Mouse (Mus musculus) c-Kit-negative CD71-positive TER-119-positive erythroid progenitor cells, embryonic 14.5 days (primary cell): ENCODE data around the gene Rbm15b.

Source experiments
- DNase-seq: peaks from one replicate; pipeline ENCODE4 v3.0.0-alpha.2; 2013; ENCODE audit warnings: low read depth, low spot score

Rbm15b gene

GRCm38 (mm10) chr9:106886828-106887702 lies at the start of gene Rbm15b:
Gene Rbm15b (minus strand): TSS chr9:106887428.
- peak; percentile 98 for DNase-seq

DNA sequence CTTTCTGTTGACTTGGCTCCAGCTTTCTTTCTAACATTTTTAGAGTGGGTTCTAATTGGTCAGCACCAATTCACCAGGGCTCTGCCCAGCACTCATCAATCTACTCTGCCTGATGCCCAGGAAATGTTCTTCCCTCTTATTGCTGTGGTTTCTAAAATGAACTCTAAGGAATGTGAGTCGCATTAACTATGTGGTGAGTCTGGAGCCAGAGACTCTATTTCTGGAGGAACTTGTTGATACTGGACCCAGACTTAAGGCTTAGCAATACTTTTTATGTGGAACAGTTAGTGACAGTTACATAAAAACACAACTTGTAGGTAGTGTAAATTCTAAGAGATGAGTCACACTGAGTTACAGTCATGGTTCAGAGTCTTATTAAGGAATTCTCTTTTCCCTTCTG lies 47.8 kb upstream of the Rbm15b start:
- no peak for DNase-seq

DNA sequence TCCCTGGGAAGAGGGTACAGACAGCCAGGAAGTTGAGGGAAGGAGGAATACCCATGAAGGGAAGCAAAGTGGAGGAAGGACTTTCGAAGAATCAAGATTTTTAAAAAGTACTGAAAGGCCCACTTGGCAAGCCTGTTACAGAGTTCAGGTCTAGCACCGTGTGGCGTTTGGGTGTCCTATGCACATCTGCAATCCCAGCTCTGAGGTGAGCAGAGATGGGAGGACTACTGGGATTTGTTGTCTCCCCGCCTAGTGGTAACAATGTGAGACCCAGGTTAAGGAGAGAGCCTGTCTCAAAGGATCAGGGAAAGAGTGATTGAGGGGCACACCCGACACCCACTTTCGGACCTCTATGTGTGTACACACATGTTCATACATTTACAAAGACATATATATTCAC lies 27.6 kb upstream of the Rbm15b start:
- DNase-seq: no peak

DNA sequence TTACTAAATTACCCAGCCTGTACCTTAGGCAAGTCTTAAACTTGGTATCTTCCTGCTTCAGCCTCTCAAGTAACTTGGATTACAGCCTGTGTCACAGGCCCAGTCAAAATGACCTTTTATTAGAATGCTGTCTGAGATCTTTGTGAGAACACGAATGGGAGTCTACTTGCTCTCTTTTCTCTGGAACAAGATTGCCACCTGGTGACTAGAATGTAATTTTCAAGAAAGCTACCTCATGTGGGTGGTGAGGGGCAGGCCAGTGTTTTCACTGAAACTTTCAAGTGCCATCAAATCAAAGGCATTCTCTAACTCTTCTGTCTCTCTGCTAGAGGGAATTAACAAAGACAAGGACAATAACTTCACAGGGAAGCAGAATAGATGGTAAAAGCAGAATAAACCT lies 26.5 kb upstream of the Rbm15b start:
- DNase-seq: no peak

GRCm38 (mm10) chr9:106911624-106912023 lies 24.4 kb upstream of the Rbm15b start:
- DNase-seq: no peak

GRCm38 (mm10) chr9:106908715-106909114 lies 21.5 kb upstream of the Rbm15b start:
- DNase-seq: no peak

GRCm38 (mm10) chr9:106908174-106908573 lies 20.9 kb upstream of the Rbm15b start:
- DNase-seq: no peak

DNA sequence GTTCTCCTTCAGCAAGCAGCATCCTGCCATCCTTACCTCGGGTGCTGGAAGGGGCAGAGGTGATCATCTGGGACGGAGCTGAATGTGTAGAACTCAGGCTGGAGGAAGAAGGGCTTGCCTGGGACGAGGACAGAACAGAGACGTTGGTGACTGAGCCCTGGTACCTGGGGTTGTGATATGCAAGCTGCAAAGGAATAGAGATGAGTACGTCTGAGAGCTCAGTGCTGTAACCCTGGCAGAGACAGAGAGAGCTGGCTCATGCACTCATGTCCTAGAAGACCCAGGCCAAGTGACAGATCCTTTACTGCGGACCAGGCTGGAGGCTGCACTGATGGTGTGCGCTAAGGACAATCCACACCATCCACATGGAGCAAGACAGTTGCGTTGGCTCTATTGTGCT lies 19.4 kb upstream of the Rbm15b start:
- no peak for DNase-seq

DNA sequence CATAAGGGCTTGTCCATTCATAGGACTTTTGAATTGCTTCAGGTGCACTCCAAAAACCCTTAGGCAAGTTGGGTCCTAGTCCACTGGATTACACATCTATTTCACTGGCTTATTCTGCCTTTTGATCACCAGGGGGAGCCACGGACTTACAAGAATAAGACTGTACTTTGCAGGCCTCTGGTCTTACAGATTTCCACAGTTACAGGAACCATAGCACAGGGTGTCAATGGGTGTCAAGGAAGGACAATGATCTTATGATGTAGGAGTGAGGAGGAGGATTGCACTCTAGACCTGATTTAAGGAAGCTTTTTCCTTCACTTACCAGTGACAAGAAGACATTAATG lies 16.5 kb upstream of the Rbm15b start:
- DNase-seq: no peak

DNA sequence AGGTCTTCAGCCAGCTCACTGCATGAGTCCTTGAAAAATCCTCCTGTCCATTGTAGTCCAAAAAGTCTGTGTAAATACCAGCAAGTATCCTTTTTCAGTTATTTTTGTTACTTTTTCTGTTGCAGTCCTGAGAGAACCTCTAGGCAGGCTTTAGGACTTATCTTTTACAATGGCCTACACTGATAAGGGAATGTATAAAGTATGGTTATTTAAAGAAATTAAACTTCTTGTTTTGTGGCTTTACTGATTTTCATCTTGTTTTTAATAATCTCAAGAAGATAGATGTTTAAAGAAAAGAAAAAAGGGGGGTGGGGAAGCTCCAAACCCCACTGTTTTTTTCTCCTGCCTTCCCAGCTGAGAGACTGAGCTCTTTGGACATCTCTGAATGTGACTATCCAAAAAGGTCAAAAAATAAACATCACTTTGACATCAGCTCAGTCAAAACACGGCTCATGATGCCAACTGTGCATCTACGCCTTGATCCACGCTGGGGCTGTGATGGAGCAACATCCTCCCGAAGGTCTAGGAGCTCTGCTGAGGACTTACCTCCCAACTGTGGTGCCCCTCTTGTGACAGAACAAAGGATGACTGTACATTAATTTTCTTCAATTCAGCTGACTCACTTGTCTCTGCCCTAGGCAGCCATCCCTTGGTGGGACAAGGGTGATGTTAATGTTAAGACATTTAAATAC lies 16.0 kb upstream of the Rbm15b start:
- no peak for DNase-seq

DNA sequence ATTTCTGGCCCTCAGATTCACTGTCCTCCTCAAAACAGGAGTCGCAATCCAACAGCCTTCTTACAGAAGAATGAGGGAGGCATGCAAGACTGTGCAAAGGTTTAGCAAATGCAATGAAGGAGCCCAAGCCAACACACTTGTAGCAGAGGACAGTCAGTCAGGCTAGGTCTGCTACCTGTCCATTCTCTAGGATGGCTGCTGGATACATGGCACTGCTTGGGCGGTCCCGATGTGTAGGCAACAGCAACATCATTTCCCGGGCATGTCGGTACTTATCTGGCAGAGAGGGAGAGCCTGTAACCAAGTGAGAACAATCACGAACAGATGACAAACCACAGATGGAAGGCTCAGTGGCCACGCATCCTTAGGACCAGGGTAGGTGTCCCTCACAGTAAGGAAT lies 14.4 kb upstream of the Rbm15b start:
- DNase-seq: no peak

GRCm38 (mm10) chr9:106898901-106899300 lies 11.7 kb upstream of the Rbm15b start:
- no peak for DNase-seq

DNA sequence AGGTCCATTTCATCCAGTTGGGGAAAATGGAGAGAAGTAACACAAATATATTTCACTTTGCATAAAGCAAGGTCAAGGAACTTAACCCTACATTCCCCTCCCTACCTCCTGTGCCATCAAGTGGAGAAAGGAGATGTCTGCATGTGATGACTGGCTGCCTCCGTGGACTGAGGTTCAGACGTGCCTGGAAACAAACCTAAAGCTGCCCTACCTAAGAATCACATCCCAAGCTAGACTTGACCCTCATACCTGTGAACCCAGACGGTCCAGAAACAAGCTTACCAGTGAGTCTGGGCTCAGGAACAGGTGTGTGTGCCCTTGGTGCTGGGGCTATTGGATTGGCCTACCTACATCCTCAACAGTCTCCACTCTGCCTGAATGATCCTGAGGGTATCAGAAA lies 6.1 kb upstream of the Rbm15b start:
- DNase-seq: no peak

- DNase-seq: no peak
Measured at GRCm38 (mm10) chr9:106892552-106892875, 5.3 kb upstream of the Rbm15b start.

DNA sequence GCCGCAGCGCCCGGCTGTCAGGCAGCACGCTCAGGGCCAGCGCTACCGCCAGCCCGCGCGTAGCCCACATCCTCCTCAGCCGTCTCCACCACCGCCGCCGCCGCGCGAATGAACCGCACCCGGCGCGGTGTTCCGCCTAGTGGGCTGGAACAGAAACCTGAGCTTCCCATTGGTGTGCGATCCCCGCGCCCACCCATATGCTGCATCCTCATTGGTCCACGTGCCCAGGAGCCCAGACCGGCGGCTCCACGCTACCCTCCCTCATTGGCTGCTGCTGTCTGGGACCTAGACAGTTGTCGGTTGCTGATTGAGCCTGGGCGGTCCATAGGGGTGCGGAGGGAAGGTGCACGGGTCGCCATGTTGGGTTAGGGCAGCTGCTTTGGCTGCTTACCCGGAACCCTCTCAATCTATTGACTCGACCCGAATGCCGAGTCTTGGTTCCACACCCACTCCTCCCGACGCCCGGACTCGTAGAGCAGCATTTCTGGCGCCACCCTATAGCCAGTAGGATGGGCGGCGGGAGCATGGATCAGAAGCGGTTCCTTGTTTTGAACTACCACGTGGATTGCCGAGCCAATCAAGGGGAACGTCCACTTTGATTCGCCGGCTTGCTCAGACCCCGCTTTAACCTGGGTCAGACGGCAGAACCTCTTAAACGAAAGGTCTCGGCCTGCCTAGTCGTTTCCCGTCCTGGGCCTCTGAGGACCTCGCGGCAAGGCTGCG lies 4.8 kb upstream of the Rbm15b start, which contains the start of gene Manf:
TSS of gene Manf (minus strand) at position 151 of the 723 bp plus-strand sequence.
- peak; percentile 97 for DNase-seq

DNA sequence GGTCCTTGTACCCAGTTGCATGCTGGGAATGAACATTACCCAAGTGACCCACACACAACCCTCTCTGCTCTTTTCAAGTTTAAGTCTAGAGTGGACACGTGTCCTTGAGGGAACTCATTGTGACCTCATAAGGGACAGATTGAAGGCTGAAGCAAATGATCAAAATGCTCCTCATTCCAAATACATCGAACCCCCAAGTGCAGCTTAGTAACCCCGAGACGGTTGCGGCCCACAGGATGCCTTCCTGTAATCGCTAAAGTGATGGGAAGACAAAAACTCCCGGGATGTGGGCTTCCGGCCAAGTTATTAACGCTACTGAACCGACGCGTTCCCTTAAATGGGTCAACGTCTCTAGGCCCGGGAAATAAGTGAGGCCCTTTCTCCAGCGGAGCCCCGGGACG lies 4.1 kb upstream of the Rbm15b start:
- DNase-seq: no peak

DNA sequence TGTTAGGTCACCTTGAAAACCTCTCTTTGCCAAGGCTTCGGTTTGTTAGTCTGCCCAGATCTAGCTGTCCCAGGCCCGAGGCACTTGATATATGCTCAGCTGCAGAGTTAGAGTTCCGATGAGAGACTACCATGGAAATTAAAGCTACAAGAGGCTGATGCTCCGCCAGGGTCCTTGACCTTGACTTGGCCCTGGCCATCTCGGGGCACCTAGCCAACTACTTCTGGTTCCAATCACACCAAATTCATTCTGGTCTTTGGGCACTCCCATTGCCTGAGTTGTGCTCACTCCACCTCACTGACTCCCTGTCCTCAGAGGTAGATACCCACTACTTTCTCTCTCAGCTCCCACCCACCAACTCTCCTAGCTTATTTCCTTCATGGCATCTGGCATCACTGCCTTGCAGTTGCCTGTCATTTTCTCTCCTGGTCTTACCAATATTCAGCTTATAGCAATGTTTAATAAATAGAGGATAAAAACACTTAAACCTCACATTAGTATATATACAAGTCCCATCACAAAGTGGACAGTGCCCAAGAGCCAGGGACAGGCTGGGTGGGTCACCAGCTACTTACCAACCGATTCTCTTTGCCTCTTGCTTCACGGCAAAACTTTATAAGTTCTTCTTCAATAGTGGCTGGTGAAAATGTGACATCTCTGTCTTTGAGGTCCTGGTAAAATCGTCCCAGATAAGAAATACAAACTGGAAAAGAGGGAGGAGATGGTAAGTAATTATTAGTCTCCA lies 3.4 kb upstream of the Rbm15b start:
- DNase-seq: no peak

DNA sequence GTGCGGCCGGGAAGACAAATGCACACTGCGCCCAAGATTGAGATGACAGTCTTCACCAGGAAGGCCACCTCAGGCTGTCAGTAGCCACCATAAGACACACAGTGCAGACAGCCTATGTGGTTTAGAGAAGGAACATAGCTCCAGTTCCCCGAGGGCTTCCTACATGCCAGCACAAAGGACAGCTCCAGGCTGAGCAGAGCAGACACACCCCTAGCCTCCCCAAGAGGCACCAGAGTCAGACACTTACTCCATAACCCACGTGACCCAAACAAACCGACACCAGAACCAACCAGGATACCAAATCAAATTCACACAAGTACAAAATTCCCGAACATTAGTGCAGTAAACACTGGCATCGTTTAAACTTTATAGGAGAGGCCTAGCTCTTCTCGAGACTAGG lies 2.1 kb upstream of the Rbm15b start:
- no peak for DNase-seq

DNA sequence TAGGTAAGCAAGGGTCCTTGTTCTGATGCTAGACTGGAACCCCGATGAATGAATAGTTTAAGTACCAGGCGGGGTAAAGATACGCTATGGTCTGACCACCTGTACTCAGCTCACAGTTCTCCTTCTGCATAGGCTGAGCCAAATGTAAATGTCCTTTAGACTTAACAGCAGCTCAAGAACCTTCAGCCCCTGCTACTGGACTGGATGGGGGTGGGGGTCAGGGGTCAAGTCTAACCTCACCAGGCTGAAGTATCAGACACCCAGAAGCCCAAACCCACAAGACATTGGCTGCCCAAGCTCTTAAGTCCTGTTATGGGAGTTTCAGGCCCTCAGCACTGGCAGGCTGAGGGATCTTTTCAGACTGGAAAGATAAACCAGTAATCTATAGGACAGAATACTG lies 1.1 kb upstream of the Rbm15b start:
- no peak for DNase-seq

GRCm38 (mm10) chr9:106885901-106886731 lies 1.1 kb downstream of the Rbm15b start:
- peak; percentile 41 for DNase-seq
